Mouse (Mus musculus) forelimb bud, embryonic 11.5 days (tissue): ENCODE data around the gene Renbp.
A peak's percentile ranks its signal among the peaks of the same experiment; 100 is the strongest.

ENCODE experiments used
- DNase-seq: peaks from one replicate; pipeline ENCODE4 v3.0.0-alpha.2; 2012; ENCODE audit warnings: low read depth, low spot score

The Renbp gene

DNA sequence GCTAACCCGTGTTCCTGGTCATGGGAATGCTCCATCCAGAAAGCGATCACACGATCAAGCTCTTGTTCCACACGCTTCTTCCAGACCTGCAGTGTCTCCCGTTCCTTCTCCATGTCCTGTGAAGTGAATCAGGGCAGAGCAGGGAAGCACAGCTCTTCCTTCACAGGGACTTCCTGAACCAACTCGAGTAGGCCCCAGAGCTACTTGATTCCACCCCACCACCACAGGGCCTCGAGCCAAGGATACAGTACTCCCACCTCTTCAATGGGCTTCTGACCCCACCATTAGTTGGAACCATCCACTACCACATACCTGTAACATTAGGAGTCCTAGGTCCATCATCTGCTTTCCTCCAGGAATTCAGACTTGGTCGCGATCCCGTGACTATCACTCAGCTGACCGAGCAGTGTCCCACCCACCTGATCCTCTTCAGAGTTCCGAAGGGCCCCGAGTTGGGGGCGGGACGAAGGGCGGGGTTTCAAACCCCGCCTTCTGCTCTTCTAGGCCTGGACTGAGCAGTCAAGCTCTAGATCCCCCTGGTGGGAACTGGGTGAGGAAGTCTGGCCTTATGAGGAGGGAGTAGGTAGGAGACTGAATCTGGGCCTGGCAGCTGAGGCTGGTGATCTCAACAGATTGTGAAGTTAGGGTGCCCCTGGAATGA lies at the start of gene Renbp:
Gene Renbp, minus strand, starts transcription at position 449 of the 661 bp plus-strand sequence.
- peak; percentile 40 for DNase-seq

DNA sequence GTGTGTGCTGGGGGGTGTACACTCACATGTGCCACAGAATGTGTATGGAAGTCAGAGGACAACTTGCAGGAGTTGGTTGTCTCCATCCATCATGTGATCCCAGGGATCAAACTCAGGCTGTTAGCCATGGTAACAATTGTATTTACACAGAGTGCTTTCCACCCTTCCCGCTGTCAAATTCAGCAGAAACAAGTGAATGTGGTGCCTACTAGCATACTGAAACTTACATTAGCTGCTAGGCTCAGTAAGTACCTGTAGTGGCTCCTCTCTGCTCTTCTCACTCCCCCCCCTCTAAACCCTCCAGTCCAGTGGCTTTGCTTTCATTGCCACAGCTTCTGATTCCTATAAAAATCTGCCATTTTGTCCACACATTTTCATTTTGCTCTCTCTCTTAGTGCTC lies 47.1 kb upstream of the Renbp start:
- no peak for DNase-seq

DNA sequence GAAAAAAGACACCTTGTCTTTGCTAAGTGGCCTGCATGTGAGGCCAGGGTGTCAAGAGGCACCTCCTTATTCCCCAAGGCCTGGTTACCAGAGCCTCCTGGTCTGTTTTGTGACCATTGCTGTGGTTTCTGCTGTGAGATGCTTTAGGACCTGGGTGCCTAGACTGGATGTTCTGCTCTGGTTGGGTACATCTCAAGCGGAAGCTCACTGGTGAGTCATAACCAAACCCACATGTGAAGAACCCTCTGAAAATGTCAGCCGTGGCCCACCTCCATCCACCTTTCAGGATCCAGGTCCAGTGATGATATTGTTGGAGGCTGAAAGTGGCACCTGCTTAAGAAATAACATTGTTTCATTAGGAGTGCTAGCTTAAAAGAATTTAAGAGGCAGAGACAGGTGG lies 45.6 kb upstream of the Renbp start:
- DNase-seq, result no peak

- DNase-seq, result no peak
These were observed 42.1 kb upstream of the Renbp start for GRCm38 (mm10) chrX:73972774-73973173.

DNA sequence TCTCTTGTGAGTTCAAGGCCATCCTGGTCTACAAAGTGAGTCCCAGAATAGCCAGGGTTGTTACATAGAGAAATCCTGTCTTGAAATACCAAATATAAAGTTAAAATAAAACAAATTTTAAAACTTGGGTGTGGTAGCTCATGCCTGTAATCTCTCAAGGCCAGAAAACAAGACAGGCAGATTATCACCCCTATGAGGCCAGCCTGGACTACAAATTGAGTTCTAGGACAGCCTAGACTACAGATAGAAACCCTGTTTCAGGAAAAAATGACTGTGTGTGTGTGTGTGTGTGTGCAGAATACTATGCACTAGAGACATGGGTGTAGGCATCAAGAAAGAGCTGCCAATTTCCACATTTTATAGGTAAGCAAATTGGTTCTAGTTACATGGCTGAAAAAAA lies 40.1 kb upstream of the Renbp start:
- no peak for DNase-seq

- DNase-seq, result no peak
These were observed 39.1 kb upstream of the Renbp start for GRCm38 (mm10) chrX:73969729-73970128.

GRCm38 (mm10) chrX:73969167-73969566 lies 38.5 kb upstream of the Renbp start:
- no peak for DNase-seq

- peak; percentile 91 for DNase-seq
These were observed 36.8 kb upstream of the Renbp start for GRCm38 (mm10) chrX:73967177-73968075.

DNA sequence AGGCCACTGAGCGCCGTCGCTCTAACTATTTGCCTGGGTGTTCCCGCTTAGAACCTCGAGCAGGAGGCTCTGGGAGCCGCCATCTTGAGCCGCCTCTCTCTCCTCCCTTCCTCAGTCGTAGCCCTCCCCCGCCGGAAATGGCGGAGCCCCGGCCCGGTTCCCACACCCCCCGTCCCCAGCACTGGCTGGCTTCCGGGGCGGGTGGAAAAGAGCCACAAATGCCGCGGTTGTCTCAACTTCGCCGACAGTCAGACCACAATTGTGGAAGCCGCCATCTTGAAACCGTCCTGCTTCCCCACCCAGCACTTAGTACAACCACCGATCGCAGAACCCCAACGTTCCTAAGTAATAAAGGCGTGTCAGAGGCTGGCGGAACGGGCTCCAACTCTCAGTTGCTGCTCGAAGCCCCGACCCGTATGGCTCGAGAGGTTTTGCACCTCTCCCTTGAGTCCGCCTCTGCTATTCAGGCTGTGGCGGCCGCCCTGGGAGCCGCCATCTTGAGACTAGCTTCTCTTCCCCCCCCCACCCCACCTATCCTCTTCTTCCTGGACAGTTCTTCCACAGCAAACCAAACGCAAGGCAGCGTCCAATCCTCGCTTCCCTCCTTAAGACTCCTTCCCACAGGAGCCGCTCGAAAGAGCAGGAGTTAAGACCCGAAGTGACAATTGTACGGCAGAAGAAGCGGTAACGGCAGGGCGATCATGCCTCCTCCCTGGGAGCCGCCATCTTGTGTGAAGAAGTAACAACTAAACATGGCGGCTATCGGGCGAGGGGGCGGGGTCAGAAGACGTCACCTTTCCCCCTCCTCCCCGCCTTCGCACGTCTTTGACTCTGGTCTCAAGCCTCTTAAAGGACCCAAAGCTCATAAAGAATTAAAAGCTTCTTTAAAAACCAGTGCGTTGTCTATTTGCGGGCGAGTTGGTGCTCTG lies 35.9 kb upstream of the Renbp start, which contains the start of gene Hcfc1:
Gene Hcfc1, minus strand, starts transcription at position 110 of the 929 bp plus-strand sequence.
- DNase-seq, result peak; percentile 77

DNA sequence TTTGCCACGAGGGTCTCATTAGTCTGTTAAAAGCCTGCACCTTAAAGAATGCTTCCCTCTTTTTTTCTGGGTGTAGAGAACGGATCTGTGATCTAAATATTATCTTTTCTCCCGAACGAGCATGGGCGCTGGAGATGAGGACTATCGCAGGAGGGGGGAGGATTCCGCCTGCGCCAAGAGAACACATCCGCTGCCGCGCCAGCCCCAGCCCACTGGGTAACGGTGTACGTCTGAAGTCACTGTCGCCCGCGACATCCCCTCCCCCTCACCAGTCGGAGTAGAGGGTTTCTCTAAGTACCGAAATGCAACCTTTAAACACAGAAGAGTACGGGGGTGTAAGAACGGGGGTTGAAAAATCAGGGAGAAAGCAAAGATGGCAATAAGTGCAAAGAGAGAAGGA lies 34.7 kb upstream of the Renbp start:
- no peak for DNase-seq

DNA sequence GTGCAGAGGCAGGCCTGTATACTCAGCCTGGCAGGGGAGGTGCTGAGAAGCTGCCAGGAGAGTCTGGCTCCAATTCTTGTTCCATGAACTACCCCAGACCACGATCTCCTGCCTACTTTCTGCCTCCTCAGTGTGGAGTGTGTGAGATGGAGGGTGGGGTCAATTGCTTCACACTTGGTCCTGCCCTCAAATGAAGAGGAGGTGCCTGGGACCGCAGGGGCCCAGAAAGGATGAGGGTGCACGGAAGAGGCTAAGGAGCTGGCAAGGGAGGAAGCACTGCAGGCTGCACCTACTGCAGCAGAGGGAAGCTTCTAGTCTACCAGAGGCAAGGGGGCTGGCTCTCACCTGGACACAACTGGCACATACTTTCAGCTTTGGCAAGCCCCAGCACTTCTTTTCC lies 33.7 kb upstream of the Renbp start:
- no peak for DNase-seq

- DNase-seq, result no peak
These were observed 24.3 kb upstream of the Renbp start for GRCm38 (mm10) chrX:73954988-73955387.

GRCm38 (mm10) chrX:73952603-73953002 lies 22.0 kb upstream of the Renbp start:
- no peak for DNase-seq

GRCm38 (mm10) chrX:73949341-73949740 lies 18.7 kb upstream of the Renbp start:
- no peak for DNase-seq

GRCm38 (mm10) chrX:73948647-73949046 lies 18.0 kb upstream of the Renbp start:
- peak; percentile 58 for DNase-seq

GRCm38 (mm10) chrX:73946896-73947295 lies 16.2 kb upstream of the Renbp start:
- no peak for DNase-seq

GRCm38 (mm10) chrX:73942294-73942693 lies 11.6 kb upstream of the Renbp start:
- DNase-seq, result no peak

- no peak for DNase-seq
These were observed 11.2 kb upstream of the Renbp start for GRCm38 (mm10) chrX:73941860-73942259.

GRCm38 (mm10) chrX:73931871-73932270 lies 1.2 kb upstream of the Renbp start:
- no peak for DNase-seq

GRCm38 (mm10) chrX:73922550-73922882 lies 8.1 kb downstream of the Renbp start:
- DNase-seq, result no peak

DNA sequence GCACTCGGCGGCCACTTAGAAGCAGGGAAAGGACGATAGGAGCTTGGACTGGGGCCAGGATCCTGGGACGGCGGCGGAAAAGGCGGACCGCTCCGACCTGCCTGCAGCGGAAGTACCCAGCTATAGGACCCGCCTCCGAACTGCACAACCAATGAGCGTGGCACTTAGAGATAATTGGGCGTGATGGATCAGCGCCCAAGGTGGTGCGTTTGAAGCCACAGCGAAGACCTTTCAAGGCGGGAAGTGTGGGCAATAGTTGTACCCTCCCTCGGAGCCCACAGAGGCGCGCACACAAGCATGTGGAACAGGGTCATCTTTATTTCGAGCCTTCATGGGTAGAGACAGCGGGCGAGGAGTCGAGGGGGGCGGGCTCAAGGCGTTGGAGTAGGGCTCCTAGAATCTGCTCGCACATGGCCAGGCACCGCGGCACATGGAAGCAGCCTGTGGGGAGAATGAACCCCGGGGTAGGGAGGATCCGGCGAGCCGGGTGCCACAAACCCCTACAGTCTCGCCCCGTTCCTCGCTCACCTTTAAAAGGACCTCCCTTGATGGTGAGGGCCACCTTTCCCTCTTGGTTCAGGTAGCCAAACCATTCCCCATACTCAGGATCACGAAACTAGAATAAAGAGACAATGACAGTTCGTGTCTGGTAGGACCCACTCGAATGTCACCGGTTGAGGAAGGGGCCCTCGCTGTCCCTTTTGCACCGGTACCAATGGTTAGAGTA lies 8.7 kb downstream of the Renbp start, which contains the start of the genes Arhgap4 and Naa10:
Gene Arhgap4, minus strand, starts transcription at position 48 of the 727 bp plus-strand sequence.
Gene Naa10, minus strand, starts transcription at position 122 of the 727 bp plus-strand sequence.
- peak; percentile 82 for DNase-seq
